Mouse (Mus musculus) NIH3T3 (cell line): ENCODE measurements around the gene Alkbh3.

Experiments
- DNase-seq: peaks from one replicate; pipeline ENCODE4 v3.0.0-alpha.2; 2012; ENCODE audit warnings: low read depth

The Alkbh3 gene

DNA sequence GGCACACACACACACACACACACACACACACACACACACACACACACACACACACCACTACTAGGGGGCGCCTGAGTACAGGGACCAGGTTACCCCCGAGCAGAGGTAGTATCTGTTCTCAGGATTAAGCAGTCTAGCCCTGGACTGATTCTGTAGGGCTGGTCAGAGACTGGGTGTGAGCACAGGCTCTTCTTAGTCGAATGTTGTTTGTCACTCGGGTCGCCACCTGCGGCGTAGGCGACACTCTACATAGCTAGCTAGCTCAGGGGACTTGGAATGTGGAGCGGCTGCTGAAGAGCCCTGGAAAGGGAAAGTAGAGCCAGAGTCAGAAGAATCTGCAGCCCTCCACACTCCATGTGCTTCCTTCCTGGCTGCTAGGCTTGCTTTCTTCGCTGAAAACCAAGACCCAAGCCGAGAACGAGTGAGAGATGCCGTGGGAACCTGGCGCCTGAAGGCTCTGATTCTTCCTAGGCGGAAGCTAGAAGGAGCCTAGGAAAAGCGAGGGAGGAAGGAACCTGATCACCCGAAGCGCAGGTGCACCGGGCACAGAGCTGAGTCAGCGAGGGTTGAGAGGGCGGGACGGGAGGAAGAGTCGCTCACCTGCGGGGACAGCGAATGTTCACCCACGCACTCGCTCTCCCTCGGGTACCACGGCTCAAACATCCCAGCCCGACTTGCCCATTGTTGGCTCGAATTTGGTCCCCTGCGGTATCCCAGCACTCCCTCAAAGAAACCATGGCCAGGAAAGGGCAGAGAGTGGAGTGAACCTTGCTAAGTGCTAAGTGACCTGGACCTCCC lies 55.6 kb downstream of the Alkbh3 start:
- DNase-seq, result no peak

DNA sequence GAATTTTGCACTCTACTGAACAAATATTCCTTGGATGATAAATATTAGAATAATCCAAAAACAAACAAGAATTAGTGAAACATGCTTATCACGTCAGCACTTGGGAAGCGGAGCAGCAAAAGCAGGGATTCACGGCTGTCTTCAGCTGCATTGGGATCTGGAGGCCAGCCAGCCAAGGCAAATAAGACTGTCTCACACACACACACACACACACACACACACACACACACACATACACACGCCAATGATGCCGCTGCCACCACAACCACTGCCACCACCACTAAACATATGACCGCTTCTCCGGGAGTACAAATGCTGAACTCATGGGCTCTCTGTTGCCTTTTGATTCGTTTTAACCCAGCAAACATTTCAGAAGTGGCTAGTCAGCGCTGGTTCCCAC lies 56.9 kb downstream of the Alkbh3 start:
- DNase-seq, result no peak

DNA sequence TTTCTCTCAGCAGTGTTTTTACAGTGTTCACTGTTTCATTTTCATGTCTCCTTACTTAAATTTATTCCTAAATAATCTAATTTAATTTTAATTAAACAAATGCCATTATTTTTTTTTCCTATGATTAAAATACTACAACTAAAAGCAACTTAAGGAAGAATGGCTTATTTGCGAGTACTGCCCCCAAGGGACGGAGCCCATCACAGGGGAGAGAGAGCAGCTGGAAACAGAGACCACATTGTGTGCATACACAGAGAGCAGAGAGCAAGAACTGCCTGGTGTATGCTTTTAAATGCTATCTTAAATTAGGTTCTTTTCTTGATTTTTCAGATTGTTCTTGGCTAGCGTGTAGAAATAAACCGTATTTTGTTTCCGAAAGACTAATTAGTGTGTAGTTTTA lies 63.6 kb downstream of the Alkbh3 start:
- DNase-seq, result no peak

DNA sequence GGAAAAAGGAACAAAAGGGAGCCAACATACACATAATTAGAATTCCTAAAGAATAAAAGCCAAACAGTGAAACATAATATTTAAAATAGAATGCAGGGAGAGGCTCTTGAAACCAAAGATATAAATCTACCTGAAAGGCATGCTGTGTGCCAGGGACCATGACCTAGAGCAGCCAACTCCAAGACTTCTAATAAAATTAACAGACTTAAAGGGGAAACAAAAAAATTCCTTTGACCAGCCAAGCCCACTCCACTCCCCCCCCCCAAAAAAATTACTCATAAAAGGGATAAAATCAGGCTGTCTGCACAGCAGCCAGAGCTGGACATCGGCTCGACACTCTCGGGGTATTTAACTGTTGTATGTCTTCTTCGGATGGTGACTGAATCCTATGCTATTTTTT lies 65.8 kb downstream of the Alkbh3 start:
- no peak for DNase-seq

DNA sequence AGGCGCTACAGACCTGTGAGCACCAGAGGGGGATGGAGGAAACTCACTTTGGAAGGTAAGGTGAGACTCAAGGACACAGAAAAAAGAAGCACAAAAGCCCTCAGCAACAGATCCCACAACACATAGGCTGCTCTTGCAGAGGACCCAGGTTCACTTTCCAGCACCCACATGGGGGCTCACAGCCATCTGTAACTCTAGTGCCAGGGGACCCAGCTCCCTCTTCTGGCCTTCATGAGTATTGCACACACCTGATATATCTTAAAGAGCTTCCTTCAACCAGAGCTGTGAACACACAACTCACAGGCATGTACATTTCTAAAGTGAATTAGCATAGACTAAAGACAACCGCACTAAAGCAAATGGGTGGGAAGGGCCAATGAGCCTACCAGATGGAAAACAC lies 66.5 kb downstream of the Alkbh3 start:
- no peak for DNase-seq

DNA sequence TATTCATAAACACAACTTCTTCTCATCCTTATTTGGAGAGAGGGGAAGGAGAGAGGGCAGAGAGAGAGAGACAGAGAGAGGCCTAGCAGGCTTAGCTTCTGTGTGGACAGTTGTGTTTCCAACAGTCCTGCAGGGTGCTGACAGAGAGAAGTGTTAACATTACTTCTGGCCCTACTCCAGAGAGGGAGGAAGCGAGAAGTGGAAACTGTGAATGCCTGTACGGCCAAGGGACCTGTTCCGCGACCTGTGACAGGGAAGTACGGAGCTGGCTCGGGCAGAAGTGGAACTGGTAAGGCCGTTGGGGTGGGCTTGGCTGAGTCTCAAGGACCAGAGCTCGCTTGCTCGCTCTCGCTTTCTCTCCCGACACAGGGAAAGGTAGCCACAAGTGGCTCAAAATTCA lies 68.9 kb downstream of the Alkbh3 start:
- peak; percentile 8 for DNase-seq

DNA sequence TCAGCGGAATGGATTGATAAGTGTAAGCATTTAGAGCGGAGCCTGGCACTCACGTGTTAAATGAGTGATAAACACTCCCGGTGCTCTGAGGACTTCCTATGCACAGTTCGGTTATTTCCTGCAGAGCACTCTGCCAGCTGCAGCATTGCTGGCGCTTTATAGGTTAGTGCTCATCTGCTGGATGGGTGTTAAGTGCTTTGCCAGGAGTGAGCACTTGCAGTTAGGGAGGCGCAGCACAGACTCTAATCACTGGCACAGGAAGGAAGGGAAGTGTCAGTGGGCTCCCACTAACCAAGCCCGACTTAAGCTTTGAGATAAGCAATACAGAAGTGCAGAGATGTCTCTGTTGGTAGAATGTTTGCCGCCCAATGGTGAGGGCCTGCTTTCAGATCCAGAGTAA lies 72.1 kb downstream of the Alkbh3 start:
- no peak for DNase-seq
